Mouse (Mus musculus): ENCODE measurements at regions not wholly inside any gene's neighbourhood (a gene's known extent, or its start where the extent isn't known, plus 50 kb on each side); places are given as distances from the start of the nearest gene placed in this dataset.

GRCm38 (mm10) chr17:4779017-4779416 is 215.1 kb upstream of the Arid1b start:
- DNase-seq (ENCODE audit: low spot score in 2 of 2) = no peak

GRCm38 (mm10) chr17:4781586-4781985 is 212.5 kb upstream of the Arid1b start:
- DNase-seq (ENCODE audit: low spot score in 2 of 2) = no peak

- no peak for DNase-seq (ENCODE audit: low spot score in 2 of 2)
Measured at GRCm38 (mm10) chr17:4784296-4784695, 209.8 kb upstream of the Arid1b start.

DNA sequence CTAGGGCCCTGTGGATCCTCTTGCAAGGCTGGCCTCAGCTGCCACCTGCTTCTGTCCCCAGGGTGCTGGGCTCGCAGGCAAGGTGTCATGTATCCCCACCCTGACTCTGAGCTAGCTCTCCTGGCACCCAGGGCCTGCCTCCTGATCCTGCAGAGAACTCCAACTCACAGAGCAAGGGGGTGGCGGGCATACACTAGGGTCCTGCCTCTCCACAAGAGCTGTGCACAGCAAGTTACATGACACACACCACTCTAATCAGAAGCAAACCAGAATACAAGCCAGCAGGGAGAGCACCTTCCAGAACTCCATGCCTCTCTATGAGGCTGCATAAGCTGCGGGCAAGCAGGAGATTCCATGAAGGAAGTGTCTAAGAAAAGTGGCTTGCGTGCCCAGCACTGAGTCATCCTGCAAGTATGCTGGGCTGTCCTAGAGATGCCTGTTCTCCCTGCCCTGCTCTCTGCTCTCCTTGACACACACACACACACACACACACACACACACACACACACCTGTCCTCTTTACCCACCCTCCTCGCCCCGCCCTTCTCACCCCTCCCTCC is 208.8 kb upstream of the Arid1b start:
- DNase-seq (ENCODE audit: low spot score in 2 of 2) = peak in 1 of 2 experiments; percentile 30

- no peak for DNase-seq (ENCODE audit: low spot score in 2 of 2)
Measured at GRCm38 (mm10) chr17:4786524-4786923, 207.6 kb upstream of the Arid1b start.

DNA sequence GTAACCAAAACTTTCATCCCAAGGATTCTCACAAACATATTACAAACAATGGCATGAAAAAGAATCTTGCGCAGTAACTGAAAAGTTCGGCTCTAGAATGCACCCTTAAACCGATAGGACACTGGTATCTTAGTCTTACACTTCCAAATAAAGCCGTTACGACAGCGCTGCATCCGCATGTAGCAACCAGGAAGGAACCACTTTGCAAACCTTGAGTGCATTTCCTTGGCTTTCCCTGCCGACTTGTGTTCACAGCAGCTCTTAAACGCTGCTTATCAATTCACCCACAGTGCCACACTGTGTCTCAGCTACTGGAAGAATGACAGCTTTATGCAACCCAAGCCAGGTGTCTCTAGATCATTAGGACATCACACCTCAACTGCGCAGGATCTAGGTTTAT is 202.3 kb upstream of the Arid1b start:
- no peak for DNase-seq (ENCODE audit: low spot score in 2 of 2)

- DNase-seq (ENCODE audit: low spot score in 2 of 2) = no peak
Measured at GRCm38 (mm10) chr17:4796241-4796640, 197.9 kb upstream of the Arid1b start.

- no peak for DNase-seq (ENCODE audit: low spot score in 2 of 2)
Measured at GRCm38 (mm10) chr17:4804013-4804412, 190.1 kb upstream of the Arid1b start.

DNA sequence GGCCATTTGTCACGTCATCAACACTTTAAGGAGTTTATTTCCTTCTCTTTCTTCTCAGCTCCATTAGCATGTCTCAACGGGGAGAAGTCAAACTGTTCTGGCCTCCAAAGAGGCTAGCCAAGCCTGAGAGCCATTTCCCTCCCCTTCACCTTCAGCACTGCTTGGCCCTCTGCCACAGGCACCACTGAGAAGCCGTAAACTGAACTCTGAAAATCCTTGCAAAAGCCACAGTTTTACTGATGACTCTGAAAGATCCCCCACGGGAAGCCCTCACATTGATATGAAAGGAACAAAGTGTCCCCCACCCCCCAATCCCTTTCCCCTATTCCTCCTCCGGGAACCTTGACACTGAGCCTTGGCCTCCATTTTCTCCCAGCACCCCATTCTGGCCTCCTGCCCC is 188.1 kb upstream of the Arid1b start:
- DNase-seq (ENCODE audit: low spot score in 2 of 2) = peak in 1 of 2 experiments; percentile 24

DNA sequence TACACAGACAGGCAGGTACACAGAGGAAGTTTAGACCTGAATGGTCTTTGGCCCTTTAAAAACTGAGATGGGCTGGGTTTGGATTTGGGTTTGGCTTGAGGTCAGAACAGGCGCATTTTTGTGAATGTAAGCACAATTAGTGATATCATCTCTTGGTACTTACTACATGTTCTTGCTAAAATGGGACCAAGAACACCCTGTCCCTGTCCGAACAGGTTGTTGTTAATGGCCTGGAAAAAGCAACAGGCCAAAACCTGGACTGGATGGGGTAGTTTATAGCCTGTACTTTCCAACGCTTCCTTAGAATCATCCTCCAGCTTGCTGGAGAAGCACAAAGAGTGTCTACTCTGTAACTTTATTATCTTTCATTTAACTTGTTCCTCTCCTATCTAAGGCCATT is 185.2 kb upstream of the Arid1b start:
- no peak for DNase-seq (ENCODE audit: low spot score in 2 of 2)

DNA sequence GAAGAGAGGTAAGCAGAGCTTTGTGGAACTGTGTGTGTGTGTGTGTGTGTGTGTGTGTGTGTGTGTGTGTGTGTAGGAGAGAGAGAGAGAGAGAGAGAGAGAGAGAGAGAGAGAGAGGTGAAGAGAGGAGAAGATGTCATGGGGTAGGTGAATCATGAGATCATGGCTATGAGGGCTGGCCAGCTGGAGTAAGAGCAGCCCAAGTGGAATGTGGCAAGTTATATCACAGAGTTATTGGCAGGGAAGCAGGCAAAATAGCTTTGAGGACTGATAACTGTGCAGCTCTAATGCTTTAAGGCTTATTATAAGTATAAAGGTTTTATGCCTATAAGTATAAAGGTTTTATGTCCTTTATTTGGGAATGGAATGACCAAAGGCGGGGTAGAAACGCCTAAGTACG is 180.9 kb upstream of the Arid1b start:
- DNase-seq (ENCODE audit: low spot score in 2 of 2) = no peak

- no peak for DNase-seq (ENCODE audit: low spot score in 2 of 2)
Measured at GRCm38 (mm10) chr17:4813666-4814065, 180.5 kb upstream of the Arid1b start.

DNA sequence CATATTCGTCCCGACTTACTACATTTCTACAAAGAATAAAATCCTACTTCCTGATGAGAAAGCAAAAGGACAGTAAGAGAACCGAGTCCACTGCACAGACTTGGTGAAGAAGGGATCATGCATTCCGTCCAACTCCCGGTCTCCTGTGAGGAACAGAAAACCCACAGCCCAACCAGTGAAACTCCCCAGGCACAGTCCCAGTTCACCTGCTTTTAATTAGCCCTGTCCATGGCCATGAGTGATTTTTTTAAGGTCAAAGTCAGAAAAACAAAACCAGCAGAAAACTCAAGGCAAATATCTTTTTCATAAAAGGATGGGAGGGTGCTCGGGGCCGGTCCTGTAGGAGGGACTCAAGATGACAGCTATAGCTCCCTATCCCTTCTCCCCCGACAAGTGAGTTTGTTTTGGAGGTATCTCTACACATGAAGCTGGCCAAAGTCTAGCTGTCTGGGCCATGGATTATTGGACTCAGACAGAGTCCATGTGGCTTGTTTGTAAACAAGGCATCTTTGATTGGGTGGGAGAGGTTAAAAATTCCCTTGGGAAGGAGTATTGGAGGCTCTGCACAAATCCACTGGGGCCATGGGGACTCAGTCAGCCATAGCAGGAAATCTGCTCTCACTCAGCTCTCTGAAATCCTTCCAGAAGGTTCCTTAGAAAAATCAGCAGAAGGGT is 168.8 kb upstream of the Arid1b start:
- no peak for DNase-seq (ENCODE audit: low spot score in 2 of 2)

DNA sequence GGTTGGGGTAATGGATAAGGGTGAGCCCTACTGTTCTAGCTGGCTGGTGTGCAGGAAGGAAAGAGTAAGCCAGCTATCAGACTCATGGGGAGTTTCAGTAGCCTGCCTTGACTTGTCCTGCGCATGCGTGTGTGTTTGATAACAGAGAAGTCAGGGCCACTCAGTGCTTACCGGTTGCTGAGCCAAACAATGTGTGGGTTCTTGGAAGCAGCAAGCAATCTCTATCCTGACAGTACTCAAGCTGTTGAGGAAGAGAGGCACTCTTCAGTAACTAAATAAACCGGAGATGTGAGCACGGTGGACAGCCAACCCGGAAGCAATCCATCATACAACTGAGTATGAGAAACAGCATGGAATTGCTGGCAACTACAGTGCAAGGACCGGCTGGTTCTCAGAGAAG is 160.1 kb upstream of the Arid1b start:
- no peak for DNase-seq (ENCODE audit: low spot score in 2 of 2)

DNA sequence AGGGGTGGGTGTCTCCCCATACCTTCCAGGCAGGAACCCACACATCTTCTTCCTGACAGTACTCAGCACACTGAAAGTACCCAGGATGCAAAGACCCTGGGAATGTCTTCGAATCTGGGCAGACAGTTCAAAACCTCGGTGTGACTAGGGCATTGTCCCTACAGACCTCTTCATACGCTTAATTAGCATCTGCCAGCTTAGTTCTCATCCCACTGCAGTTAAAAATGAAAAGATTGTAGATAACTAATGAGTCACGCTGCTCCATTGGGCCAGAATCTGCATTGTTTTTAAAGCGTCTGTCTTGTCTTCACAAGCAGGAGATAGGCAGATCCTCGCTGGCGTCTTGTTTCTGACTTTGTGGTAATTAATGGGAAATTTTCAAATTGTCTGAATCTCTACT is 159.6 kb upstream of the Arid1b start:
- no peak for DNase-seq (ENCODE audit: low spot score in 2 of 2)

DNA sequence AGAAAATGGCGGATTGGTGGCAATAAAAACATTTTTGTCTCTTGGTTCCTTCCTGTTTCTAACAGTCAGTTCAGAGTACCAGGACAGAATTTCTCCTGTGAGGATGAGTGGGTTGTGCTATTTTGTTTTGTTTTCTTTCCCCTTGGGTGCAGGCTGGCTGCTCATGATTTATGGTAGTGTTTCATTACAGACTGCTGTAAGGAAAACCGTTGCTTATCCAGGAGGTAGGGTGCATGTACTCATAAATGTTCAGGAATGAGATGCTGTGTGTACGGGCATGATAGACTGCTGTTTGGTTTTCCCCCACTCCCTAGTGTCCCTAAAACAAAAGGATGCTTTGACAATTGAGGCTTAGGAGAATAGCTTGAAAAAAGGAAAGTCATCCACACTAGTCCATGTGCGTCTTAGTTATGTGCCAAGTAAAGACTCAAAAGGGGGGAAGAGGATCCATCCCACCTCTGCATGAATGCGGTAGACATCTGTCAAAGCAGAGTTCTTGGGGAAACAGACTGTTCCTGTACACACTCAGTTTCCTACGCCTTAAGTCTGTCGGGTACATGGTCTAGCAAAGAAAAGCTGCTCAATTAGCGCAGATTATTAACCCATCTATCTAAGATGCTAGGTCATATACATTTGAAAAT is 158.9 kb upstream of the Arid1b start:
- no peak for DNase-seq (ENCODE audit: low spot score in 2 of 2)

DNA sequence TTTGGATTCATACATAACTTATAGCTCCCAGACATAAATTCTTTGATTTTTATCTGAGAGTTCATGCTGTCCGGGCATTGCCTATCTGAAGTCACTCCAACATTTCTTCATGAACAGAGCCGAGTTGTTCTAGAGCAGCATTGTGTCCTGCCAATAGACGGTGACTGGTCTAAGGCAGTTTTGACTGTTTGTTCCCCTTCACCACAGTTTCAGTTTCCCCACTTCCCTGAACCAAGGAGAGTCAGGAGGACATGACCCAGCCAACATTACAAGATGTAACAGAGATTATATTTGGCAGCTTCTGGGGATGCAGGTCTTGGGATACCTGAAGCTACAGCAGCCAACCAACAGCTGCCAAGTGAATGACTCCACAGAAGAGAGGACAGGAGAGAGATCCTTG is 154.0 kb upstream of the Arid1b start:
- DNase-seq (ENCODE audit: low spot score in 2 of 2) = no peak

DNA sequence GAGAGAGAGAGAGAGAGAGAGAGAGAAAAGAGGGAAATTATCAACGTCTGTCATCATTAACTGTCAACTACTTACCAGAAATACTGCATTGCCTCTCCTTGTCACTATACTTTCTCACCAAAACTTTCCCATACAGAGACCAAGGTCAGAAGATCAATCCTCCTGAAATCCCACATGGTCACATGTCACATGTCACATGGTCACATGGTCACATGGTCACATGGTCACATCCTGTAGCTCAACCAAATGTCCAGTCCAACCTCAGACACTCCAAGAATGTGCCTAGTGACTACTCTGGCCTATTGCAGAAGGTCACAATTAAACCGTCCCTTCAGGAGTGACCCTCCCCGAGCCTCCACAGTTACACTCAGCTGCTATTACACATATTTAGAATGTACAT is 135.8 kb upstream of the Arid1b start:
- no peak for DNase-seq (ENCODE audit: low spot score in 2 of 2)

DNA sequence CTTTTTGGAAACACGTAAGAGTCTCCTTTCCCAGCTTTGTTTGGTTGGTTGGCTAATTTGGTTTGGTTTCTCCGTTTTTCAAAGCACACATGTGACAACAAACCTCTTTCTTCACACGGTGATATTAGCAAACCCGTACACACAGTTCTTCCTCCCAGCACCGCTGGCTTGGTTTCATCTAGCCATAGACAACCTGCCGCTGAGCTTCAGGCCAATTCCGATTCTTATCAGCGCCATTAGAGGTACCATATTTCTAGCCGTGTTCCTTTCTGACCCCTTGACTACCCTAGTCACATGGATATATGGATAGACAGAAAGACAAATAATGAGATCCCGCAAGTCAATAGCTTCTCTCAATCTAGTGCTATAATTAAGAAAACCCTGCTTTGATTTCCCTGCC is 129.2 kb upstream of the Arid1b start:
- no peak for DNase-seq (ENCODE audit: low spot score in 2 of 2)

GRCm38 (mm10) chr17:4865621-4866020 is 128.5 kb upstream of the Arid1b start:
- no peak for DNase-seq (ENCODE audit: low spot score in 2 of 2)

DNA sequence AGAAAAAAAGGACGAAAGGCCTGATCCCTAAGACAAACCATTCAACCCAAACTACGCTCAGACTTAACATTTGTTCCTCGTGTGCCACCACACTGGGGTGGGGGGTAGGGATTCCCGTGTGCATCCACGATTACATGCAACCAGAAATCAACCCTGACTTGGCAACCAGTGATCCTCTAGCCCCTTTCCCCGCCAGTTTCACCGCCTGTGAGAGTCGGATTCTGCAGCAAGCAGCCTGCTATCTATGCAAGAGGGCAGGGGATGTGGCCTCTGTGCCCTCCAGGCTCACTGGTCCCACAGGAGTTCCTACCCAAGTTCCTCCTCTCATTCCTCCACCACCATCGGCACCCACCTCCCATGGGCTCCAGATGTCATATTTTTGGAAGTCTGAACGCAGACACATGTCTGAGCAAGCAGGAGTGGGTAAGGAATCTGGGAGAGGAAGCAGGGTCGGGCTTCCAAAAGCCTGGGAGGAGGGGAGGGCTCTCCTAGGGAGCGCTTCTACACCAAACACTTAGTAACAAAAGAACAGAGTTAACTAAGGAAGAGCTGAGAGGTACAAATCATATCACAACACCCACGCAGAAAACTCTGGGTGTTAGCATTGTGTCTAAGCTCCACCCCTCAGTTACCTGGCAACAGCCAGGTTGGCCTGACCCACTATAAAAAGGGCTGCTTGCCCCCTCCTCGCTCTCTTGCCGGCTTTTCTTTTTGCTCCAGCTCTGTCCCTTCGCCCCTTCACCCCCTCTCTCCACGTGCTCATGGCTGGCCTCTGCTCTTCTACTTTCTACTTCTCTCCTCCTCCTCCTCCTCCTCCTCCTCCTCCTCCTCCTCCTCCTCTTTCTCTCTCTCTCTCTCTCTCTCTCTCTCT is 127.9 kb upstream of the Arid1b start:
- no peak for DNase-seq (ENCODE audit: low spot score in 2 of 2)

- no peak for DNase-seq (ENCODE audit: low spot score in 2 of 2)
Measured at GRCm38 (mm10) chr17:4867083-4867482, 127.0 kb upstream of the Arid1b start.

All from gastrocnemius, postnatal 4 days (tissue).